Mouse (Mus musculus) heart, postnatal 14 days (tissue): ENCODE results near the gene Reps1. TPM values are rescaled to one million over a fixed set of nuclear protein-coding genes. Genes with fewer than 3 reads are reported as not detected.
A peak's percentile ranks its signal among the peaks of the same experiment; 100 is the strongest.

ENCODE experiments used
- DNase-seq, 2 experiments: peaks; one replicate each; pipeline ENCODE4 v3.0.0; 2021 to 2022
- intact Hi-C: fragments of 180-260 bp; cut with DNase I; formaldehyde crosslinking; loops from one replicate; pipeline ENCODE4 v1.15.1; 2025
- long read RNA-seq, 2 experiments: library from polyadenylated mRNA; stranded (forward); transcript quantifications; one replicate each; pipeline ENCODE4 v2.0.0; 2021
- total RNA-seq, 2 experiments: library from RNA; stranded (reverse); gene quantifications; 2 replicates each; pipeline ENCODE4 v1.2.3; 2021

Reps1 gene
- total RNA-seq, result 10 to 100 TPM; 30.8 to 31.7 TPM
- long read RNA-seq, experiment 1, transcript Reps1-210 (19 exons, 2,537 nt), result major isoform, 13 of 26 reads
- long read RNA-seq, experiment 1, partial matches to known transcripts, result 2 of 26 reads
- long read RNA-seq, experiment 1, other reads (novel, unspliced or antisense), result 10 of 26 reads
- long read RNA-seq, experiment 2, transcript Reps1-210 (19 exons, 2,537 nt), result major isoform, 9 of 18 reads
- long read RNA-seq, experiment 2, partial matches to known transcripts, result 2 of 18 reads
- long read RNA-seq, experiment 2, other reads (novel, unspliced or antisense), result 7 of 18 reads

DNA sequence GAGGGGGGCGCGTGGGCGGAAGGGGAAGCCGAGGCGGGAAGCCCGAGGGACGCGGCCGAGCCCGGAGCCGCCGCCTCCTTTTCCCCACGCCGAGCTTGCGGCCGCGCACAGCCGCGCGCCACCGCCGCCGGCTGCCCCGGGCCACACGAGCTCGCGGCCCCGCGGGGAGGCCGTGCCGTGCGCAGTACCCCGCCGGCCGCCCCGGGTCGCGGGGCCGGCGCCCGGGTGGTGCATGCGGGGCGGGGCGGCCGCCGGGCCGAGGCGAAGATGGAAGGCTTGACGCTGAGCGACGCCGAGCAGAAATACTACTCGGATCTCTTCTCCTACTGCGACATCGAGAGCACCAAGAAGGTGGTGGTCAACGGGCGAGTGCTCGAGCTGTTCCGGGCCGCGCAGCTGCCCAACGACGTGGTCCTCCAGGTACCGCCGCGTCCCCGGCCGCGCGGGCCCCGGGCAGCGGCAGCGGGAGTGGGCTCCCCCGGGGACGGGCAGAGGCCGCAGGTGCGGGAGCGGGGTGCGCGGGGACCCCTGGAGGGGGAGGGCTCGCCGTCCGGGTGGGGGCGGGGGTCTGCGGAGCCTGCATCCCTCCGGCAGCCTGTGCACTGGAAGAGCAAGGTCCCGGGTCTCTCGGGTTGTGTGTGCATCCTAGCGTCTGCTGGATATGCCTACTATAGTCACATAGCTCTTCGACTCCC lies at the start of gene Reps1:
Reps1 (plus strand) TSS at position 166 of the 695 bp plus-strand sequence.
- DNase-seq, result peak in 1 of 2 experiments; percentile 43
- intact Hi-C loops, result loop anchor here (1.0 to 10.0 kb wide), 4 partner anchors 51 to 469 kb away; no protein-coding TSS in a partner anchor

DNA sequence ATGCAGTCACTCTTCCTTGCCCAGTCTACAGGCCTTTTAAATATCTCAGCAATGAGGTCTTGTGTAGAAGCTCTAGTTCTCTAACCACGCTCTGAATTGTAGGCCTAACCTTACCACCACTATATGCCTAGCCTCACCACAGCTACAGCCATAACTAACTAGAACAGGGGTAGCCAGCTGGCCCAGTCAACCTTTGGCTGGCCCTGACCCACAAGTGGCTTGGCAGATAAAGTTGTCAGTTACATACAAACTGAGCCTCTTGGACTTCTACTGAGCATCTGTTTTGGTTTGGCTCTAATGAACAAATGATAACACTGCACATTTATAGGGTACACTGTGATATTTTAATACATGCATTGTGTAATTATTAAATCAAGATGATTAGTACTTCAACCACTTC lies 48.9 kb upstream of the Reps1 start:
- DNase-seq, result peak; percentile 48 to 59
- intact Hi-C loops, result loop anchor here (5.0 kb wide), 1 partner anchor 54 kb away; no protein-coding TSS in a partner anchor

DNA sequence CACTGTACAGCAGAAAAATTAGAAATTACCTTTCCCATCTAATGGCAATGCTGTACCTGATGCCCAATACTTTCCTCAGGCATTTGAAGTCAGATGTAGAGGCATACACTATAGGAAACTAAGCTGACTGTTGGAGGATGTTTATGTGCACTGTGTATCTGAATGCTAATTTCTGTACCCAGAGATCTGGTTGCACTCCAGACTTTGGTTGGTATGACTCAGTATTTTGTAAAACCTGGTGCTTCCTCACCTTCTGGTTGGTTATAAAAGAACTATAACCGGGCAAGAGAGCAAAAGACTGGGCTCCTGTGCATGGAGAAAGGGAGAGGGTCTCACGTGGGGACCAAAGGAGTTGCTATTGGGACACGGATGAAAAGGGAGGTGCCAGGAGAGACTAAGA lies 48.4 kb upstream of the Reps1 start:
- intact Hi-C loops, result loop anchor here (5.0 kb wide), 1 partner anchor 55 kb away; no protein-coding TSS in a partner anchor
- no peak for DNase-seq

DNA sequence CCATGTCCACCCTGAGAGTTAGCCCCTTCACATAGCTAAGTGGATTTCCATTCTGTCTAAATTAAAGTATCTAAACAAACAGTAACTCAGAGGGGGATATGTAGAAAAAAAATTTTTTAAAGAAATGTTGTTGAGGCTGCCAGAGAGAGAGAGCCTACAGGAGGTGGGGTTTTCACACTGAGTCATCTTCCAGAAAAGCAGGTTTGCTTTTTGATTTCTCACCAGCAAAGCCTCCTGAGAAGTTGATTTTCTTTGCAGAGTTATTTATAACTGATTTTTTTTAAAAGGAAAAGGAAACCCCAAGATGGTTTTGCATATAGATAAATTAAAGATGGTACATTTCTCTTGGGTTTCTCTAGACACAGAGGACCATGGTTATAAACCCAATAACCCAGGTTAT lies 47.5 kb upstream of the Reps1 start:
- DNase-seq, result no peak
- intact Hi-C loops, result loop anchor here (5.0 kb wide), 1 partner anchor 56 kb away; no protein-coding TSS in a partner anchor

DNA sequence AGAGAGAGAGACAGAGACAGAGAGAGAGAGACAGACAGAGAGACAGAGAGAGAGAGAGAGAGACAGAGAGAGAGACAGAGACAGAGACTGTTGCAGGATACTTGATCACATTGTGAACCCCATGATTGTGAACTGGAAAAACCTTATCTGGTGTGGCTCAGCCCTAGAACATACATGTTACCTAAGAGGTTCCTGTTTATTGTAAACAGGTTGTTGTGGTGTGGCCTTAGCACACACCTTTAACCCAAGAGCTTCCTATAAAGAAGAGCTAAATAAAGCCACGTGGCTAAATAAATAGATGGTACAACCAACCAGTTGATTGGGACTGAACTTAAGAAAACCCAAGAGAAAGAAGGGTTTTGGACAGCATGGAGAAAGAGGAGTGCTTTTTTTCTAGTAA lies 45.9 kb upstream of the Reps1 start:
- no peak for DNase-seq
- intact Hi-C loops, result loop anchor here (5.0 kb wide), 1 partner anchor 57 kb away; no protein-coding TSS in a partner anchor

DNA sequence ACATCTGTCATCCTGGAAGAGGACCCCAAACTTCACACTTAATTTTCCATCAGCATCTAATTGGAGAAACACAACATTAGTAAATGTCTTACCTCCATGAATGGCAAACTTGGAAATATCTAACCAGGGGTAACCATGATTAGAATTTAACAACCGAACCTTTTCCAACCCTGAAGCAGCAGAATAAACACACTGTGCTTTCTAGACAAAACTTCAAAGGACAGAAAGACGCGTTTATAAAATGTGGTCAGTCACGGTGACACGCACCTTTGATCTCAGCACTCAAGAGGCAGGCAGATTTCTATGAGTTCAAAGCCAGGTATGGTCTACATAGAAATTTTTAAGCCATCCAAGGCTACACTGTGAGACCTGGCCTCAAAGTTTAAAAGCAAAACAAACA lies 43.9 kb upstream of the Reps1 start:
- intact Hi-C loops, result no loop called here
- no peak for DNase-seq

DNA sequence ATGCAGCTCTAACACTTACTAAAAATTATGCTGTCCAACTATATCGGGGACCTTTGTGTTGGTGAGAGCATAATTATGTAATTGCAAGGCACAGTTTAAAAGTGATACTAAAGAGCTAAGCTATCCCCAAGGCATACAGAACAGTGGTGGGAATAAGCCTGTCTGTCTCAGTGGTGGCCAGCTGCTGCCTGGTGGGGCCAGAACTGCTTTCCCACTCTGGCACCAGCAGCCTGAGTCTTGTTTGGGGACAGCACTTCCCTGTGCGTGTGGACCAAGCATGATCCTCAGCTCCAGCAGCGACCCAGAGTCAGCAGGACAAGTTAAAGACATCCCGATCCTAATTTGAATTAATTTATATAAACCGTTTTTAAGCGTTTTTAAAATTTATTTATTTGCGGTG lies 35.2 kb upstream of the Reps1 start:
- DNase-seq, result peak in 1 of 2 experiments; percentile 9
- intact Hi-C loops, result no loop called here

DNA sequence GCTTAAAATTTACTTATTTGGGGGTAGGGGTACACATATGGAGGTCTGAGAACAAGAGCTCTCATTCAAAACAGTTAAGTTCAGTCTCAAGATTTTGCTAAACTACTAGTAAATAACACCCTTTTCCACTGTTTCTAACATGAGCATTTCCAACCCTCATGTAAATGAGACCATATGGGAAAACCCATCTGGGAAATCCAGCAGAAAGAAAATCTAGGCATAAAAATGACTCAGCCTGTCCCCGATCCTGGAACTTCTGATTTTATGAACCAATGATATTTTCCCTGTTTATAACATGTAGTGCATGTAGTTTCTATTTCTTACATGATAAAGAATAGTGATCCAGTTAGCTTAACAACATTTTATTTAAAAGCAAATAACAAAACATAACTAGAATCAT lies 34.8 kb upstream of the Reps1 start:
- intact Hi-C loops, result no loop called here
- DNase-seq, result no peak

DNA sequence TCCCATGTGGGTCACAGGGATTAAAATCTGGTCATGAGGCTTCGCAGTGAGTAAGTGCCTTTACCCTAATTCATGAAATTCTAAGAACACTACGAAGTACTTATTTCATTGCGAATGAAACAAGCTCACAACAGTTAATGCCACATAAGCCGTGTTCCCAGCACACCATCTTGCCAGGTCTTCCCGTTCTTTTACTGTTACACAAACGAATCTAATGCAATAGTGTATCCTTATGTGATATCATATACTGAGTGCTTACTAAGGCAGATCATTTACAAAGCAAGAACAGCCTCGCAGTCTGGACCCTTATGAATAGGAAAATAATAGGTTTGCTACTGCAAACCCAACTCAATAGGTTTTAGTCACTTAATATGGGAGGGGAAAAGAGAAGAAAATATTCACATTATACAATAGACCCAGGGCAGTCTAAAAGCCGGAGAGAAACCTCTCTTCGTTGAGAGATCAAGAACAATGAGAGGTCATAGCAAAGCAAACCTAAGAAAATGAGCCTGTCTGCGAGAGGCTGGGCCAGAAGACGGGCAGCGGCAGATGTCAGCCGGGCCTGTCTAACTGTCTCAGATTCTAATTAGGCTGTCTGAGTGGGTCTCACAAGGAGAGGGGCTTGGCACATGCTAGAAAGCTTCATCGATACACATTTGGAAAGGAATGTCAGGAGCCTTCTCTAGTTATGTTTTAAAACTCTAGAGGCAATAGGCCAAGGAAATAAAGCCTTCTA lies 33.9 kb upstream of the Reps1 start:
- DNase-seq, result no peak
- intact Hi-C loops, result loop anchor here (2.0 kb wide), 1 partner anchor 75 kb away; no protein-coding TSS in a partner anchor

DNA sequence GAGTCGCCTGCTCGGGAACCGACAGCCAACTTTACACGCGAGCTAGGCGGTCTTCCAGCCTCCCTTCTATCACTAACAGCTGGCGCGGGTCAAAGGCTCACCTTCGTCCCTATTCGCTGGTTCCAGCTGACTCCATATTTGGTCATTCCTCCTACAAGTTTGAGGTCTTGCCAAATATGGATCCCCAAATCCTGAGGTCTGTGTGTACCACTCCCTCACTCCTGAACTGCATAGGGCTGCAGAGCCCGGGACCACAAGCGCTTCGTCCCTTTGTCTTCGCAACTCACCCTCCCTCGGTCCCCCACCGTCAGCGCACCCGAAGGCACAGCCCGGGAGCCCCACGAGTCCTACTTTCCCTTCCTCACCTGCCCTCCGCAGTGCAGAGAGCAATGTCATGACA lies 33.3 kb upstream of the Reps1 start:
- intact Hi-C loops, result loop anchor here (2.0 kb wide), 1 partner anchor 76 kb away; no protein-coding TSS in a partner anchor
- DNase-seq, result peak; percentile 80 to 89

DNA sequence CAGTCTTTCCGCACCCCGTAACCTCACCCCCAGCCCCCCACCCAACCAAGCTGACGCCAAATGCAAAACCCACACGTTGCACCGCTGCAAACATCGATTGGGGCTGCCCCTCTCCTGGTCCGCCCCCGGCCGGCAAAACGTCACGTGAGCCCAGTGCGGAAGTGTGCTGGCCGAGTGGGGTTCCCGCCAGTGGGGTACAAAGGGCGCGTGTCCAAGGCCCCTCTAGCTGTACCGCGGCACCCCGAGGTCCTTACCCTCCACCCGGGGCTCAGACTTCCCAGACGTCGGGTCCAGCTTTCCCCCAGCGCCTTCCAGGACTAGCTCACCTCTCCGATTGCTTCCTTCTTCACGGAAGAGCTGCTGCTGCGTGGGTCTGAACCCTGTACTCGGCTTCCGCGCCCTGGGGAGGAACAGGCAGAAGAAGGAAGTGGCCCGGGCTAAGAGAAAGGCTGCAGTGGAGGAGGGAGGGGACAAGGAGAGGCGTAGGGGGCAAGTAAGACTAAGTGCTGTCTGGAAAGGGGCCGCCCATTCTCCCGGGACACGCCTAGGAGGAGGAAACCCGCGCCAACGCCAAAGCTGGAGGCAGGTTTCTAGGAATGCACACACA lies 32.8 kb upstream of the Reps1 start, which contains the start of gene Abracl:
Abracl (minus strand) TSS at position 548 of the 607 bp plus-strand sequence.
- intact Hi-C loops, result loop anchor here (2.0 kb wide), 1 partner anchor 76 kb away; no protein-coding TSS in a partner anchor

DNA sequence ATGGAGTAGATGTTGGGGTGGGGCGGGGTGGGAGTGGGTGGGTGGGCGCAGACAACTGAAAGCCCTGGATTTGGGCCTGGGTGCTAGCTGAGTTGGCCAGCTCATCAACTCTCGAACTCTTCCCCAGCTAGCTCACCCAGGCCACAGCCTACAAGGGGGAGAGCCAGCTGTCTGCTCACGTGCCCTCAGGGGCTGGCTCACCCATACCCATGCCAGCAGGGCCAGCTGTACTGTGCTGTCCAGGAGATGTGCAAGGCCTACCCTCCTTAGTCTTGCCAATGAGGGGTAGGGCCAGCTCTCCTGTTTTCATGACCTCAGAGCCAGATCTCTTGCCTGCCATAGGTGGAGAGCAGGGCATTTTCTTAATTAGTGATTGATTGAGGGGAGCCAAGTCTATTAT lies 21.3 kb upstream of the Reps1 start:
- no peak for DNase-seq
- intact Hi-C loops, result no loop called here

More for the DNA sequence above, 32.8 kb upstream of the Reps1 start, which contains the start of gene Abracl:
- DNase-seq, result peak; percentile 72 to 75

DNA sequence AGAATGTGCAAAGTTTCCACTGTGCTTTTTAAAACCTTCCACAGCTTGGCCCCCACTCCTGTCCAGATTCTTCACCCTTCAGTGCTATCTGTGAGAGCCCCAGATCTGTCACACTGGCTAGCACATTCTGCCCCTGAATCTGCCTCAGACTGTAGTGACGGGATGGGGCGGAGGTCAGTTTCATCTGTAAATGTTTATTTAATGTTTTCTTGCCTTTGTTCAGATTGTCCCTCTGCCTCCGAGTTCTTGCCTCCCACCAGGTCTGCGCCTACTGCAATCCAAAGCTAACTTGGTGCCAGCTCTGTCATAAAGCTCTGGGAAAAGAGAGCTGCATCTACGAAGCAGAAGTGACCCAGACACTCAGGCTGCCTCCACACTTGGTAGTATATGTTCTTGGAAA lies 18.8 kb upstream of the Reps1 start:
- no peak for DNase-seq

DNA sequence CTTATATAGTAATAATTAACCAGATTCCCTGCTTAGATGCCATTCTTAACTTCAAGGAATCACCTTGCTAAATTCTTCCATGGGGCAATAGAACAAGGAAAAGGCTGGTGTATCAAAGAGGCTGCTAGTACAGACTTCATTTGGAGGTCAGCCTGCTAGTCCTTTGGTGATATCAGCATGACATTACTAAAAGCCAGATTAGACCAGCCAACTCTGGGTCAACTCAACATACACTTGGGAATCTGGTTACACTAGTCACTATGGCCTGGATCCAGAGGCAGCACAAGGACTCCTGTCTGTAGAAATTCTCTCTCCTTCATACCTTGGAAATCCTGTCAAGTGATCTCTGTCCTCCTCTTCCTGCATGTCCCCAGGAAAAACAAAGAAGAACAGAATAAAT lies 9.3 kb upstream of the Reps1 start:
- intact Hi-C loops, result no loop called here
- no peak for DNase-seq

More for the DNA sequence above, 18.8 kb upstream of the Reps1 start:
- intact Hi-C loops, result no loop called here

DNA sequence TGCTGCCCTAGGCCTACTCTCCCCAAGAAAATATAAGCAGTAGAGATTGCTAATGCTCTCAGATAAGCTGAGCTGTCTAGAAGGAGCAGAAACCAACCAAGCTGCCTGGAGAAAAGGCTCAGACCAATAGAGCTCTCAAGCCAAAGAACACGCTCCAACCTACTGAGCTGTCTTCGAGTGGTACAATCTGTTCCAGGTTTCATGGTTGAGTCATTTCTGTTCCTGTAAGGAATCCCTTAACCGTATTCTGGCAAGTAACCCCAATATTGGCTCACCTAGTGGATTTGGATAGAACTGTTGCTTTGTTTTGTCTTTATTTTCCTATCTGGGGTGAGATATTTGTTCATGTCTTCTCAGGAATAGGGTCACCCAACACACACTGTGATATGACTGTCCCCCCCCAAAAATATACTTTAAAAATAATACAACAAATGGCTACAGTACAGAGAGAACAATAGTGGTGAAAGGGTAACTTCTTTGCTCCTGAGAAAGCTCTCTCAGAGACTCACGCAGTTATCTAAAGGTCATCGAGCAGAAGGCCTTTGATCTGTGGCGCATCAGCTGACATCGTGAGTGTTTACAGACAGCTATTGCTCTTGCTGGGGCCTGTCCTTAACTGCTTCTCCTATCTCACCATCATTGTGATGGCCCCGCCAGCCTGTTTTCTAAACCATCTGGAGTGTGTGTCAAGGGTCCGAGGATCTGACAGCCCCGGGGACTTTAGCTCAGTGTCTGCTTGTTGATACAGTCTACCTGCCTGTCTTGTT lies 8.1 kb upstream of the Reps1 start:
- DNase-seq, result no peak
- intact Hi-C loops, result no loop called here

DNA sequence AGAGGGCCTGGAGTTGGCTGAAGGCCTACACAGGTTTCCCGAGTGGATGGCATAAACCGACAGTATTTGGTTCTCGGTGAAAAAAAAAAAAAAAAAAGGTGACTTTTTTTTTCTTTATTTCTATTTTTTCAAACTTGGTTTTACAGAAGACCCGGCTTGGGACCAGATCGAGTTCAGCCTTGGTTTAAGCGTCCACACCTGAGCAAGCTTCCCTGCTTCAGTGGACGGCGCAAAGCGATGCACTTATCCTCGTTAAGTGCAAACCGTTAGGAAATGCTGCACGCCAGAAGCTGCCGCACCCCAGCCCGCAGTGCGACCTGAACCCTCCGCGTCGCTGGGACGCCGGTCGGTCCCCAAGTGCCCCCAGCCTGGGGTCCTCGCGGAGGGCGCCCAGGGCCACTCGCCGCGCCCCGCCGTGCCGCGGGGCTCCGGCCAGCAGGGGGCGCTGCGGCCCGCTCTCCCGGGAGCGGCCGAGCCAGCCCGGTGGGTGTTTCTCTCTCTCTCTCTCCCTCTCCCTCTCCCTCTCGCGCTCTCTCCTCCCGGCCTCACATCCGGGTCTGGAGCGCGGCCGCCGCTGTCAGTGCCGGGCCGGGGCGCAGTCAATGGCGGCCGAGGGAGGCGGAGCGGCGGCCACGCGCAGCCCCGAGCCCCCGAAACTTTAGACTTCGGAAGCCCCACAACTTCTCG lies 509 bp upstream of the Reps1 start:
- intact Hi-C loops, result loop anchor here (1.0 to 10.0 kb wide), 4 partner anchors 52 to 470 kb away; no protein-coding TSS in a partner anchor
- peak; percentile 89 for DNase-seq

DNA sequence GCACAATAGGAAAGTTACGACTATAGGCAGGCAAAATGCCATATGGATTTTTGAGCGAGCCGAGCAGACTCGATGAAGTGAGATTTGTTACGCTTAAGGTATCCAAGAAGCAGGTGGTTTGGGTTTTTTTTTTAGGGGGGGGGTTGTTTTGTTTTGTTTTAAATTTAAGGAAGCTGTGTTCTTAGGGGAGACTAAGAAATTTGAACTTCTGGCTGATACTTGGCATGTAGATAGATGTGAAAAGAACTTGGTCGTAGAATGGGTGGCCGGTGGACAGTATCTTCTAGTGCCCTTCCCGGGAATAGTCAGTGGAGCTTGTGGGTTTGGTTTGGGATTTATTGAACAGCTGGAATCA lies 707 bp downstream of the Reps1 start:
- no peak for DNase-seq
- intact Hi-C loops, result loop anchor here (5.0 to 10.0 kb wide), 2 partner anchors 51 to 468 kb away; no protein-coding TSS in a partner anchor

DNA sequence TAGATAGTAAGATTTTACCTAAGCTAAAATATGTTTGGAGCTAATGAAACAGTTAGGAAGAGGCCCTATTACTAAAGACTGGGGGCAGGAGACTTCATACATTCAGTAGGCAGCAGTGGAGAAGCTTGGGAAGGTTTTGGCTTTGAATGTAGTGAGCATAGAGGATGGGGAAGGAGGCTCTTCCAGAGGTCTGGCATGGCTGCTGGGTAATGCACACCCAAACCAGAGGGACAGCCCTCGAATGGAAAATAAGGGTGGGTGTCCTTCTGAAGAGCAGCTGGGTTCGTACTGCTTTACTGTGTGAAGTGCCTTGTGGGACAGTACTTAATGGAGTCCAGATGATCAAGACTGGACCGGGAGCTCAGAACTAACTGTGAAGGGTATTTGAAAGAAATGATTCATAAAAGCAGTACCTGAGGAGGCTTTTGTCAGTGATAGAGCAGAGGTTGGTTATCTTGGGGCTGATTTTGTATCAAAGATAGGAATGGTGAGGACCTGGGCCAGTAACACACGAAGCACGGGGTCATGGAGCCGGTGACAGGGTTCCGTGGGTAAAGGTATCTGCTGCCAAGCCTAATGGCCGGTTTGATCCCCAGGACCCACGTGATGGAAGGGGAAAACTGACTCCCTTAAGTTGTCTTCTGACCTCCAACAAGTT lies 3.1 kb downstream of the Reps1 start:
- intact Hi-C loops, result loop anchor here (5.0 to 10.0 kb wide), 2 partner anchors 48 to 466 kb away; no protein-coding TSS in a partner anchor
- no peak for DNase-seq
